Mouse (Mus musculus): ENCODE results near the gene Aicda.
"Not testable (repeated sequence)": the region's sequence is repeated elsewhere in the genome, so short reads cannot be mapped to it uniquely, and the experiment has no call there.

The Aicda gene

GRCm38 (mm10) chr6:122553606-122554005, at the start of gene Aicda:
Aicda (plus strand) TSS chr6:122553801.
- no peak for DNase-seq (ENCODE audit: low spot score in 2 of 2)

GRCm38 (mm10) chr6:122505041-122505440, 48.6 kb upstream of the Aicda start:
- no peak for DNase-seq (ENCODE audit: low spot score in 2 of 2)

DNA sequence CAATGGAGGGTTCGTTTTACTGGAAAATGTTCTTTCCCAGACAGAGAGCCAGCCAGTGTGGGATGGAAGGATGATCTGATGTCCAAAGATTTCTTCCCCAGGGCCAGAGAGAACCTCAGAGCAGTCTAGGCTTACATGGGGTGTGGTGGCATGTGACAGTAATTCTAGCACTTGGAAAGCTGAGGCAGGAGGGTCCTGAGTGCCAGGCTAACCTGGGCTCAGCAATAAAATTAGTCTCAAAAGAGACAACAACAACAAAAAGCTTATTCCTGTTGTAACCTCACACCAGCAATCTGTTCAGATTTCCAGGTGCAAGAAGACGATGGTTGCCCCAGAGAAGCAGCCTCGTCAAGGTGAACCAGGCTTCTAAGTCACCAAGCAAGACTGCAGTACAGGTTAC, 48.1 kb upstream of the Aicda start, which contains the start of gene Mfap5:
TSS of gene Mfap5 (plus strand) at position 301 of the 400 bp plus-strand sequence.
- DNase-seq (ENCODE audit: low spot score in 2 of 2) = no peak

DNA sequence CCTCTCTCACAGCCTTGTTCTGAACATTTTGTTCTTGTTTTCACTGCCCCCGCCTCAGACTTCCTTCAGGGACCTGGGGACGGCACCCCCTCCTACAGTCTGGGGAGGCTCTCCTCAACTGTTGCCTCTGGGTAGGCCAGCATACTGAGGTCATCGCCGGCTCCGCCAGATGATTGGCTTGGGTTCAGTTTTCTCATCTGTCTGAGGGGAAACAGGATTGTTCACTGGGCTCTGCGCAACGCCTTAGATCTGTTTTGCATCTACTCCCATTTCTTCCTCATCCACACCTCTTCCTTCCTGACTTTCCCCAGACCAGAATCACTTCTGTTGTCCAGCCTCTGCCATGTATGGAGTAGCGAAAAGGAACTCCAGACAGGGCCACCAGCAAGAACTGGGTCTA, 45.1 kb upstream of the Aicda start:
- no peak for DNase-seq (ENCODE audit: low spot score in 2 of 2)

DNA sequence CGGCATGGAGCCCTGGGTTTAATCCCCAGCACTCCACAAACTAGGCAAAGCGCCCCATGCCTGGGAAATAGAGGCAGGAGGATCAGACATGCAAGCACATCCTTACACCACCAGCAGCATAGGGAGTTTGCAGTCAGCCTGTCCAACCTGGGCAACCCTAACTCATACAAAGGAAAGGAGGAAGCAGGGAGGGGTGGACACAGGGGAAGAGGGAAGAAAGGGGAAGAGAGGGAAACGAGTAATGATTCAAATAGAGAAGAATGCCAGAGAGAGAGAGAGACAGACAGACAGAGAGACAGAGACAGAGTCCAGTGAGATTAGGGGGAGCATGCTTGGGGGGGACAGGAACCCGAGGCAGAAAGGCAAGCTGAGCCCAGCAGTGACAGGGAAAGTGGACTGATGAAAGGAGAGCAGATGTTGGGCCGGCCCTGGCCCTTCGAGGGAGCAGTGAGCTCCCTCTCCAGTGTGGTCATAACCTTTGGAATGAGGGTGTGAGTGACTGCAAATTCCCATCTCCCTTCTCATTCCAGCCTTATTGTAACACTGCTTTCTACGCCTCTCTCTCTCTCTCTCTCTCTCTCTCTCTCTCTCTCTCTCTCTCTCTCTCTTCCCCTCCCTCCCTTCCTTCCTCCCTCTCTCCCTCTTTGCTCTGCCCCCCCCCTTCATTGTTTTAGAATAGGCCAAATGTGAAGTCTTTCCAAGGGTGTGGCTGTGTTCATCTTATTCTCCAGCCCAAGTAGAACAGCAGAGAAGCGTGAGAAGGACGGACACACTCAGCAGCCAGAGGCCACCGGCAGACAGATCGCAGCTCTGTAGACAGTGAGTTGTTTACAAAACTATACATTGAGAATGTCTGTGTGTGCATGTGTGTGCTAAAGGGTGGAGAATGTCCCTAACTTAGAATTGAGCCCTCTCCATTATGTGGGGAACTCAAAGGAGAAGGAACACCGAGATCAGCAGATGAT, 40.4 kb upstream of the Aicda start:
- DNase-seq (ENCODE audit: low spot score in 2 of 2) = no peak

GRCm38 (mm10) chr6:122514312-122514711, 39.3 kb upstream of the Aicda start:
- DNase-seq (ENCODE audit: low spot score in 2 of 2) = no peak

- DNase-seq (ENCODE audit: low spot score in 2 of 2) = not testable (repeated sequence)
Observed at GRCm38 (mm10) chr6:122515762-122516161, 37.8 kb upstream of the Aicda start.

DNA sequence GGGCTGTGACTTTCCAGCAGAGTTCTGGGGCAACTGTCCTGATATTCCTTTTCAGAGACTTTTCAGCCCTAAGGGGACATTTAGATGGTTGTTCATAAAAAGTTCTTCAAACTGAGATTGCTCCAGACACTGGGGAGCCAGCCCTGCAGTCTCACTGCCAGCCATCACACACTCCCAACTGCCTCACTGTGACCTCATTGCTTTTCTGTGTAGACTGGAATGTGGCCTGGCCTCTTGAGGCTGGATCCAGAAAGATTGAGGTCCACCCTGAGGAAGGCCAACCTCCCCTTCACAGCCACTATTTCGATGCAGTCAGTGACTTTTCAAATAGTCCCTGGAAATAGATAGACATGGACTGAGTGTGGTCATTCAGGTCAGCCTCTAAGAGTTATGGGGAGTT, 35.9 kb upstream of the Aicda start:
- no peak for DNase-seq (ENCODE audit: low spot score in 2 of 2)

GRCm38 (mm10) chr6:122519384-122519783, 34.2 kb upstream of the Aicda start:
- DNase-seq (ENCODE audit: low spot score in 2 of 2) = no peak

- DNase-seq (ENCODE audit: low spot score in 2 of 2) = no peak
Observed at GRCm38 (mm10) chr6:122522595-122522994, 31.0 kb upstream of the Aicda start.

GRCm38 (mm10) chr6:122523289-122523688, 30.3 kb upstream of the Aicda start:
- DNase-seq (ENCODE audit: low spot score in 2 of 2) = no peak

DNA sequence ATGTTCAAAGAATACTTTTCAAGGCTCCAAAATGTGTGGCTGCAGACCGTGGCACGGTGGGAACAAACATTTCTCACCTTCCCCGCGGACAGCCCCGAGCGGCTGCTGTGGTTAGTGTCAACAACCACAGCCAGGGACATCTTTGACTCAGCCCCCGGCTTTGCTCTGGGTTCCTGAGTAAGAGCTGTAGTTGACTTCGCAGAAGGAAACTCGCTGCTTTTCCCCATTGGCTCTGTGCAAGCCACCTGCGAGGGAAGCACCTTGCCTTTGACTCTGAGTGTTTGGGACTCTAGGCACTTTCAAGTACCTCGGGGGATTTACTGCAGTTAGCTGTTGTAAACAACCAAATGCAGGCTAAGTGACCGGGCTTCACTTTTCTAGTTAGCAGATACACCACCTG, 26.0 kb upstream of the Aicda start:
- no peak for DNase-seq (ENCODE audit: low spot score in 2 of 2)

DNA sequence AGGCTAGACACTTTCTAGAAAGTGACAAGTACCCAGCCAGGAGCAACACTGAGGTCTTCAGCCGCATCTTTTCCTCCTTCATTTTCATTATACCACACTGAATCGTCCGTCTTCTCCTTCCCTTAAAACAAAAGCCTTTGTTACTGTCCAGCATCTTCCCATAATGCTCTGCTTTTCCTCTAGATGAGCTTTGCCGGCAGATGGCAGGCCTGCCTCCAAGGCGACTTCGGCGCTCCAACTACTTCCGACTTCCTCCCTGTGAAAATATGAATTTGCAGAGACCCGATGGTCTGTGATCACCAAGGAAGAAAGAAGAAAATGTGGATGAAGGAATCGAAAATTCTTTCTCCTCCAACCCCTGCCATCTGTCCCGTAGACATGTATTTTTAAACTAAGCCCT, 25.5 kb upstream of the Aicda start:
- no peak for DNase-seq (ENCODE audit: low spot score in 2 of 2)

DNA sequence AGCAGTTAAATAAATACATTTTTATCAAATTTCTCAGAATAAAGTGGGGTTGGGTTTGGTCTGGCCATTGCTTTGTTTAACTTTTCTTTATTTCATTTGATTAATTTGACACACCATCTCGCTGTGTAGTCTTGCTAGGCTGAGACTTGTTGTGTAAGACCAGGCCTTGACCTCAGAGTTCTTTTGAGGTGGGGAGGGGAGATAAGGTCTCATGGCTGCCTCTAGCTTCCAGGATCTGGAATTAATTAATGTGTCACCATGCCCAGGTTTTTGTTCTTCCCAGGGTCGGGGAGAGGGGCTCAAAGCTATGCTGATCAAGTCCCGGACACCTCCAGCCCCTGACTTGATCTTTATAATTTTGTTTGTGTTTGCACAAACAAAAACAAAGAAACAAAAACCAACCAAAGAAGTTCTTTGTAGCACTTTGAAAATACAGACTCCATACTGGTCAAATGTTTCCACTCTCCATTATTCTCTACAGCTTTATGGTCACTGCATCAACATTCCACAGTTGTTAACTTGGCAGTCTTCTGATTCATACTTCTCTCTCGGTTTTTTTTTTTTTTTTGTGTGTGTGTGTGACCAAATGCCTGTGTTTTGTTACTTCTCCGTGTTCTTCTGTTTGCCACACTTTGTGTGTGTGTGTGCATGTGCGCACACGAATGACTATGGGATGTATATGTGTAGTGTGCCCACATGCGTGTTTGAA, 22.0 kb upstream of the Aicda start:
- no peak for DNase-seq (ENCODE audit: low spot score in 2 of 2)

DNA sequence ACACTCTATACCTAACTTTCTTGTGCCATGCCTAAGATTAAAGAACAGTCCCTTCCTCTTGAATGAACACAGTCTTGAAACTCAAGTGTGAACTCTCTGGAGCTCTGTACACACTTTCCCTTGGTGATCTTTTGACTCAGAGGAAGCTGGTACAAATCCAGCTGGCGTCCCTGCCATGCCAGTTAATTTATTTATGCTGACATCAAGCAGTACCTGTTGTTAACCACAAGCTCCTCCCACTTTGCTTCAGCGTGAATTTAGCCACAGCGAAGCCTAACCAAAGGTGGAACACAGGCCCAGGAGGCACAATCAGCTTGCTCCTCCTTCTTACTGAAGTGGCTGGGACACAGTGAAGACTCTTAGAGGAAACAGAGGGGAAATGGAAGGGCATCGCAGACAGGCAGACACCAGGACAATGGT, 20.7 kb upstream of the Aicda start:
- DNase-seq (ENCODE audit: low spot score in 2 of 2) = no peak

GRCm38 (mm10) chr6:122534032-122534431, 19.6 kb upstream of the Aicda start:
- DNase-seq (ENCODE audit: low spot score in 2 of 2) = no peak

GRCm38 (mm10) chr6:122539564-122539963, 14.0 kb upstream of the Aicda start:
- DNase-seq (ENCODE audit: low spot score in 2 of 2) = no peak

- not testable (repeated sequence) for DNase-seq (ENCODE audit: low spot score in 2 of 2)
Observed at GRCm38 (mm10) chr6:122542459-122542858, 11.1 kb upstream of the Aicda start.

- DNase-seq (ENCODE audit: low spot score in 2 of 2) = no peak
Observed at GRCm38 (mm10) chr6:122543574-122543973, 10.0 kb upstream of the Aicda start.

DNA sequence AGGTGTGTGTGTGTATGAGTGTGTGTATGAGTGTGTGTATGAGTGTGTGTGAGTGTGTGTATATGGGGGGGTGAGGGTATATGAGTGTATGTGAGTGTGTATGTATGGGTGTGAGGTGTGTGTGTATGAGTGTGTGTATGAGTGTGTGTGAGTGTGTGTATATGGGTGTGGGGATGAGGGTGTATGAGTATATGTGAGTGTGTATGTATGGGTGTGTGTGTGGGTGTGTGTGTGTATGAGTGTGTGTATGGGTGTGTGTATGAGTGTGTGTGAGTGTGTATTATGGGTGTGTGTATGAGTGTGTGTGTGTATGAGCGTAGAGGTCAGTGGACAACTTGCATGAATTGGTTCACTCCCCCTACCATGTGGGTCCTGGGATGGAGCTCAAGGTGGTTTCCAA, 8.9 kb upstream of the Aicda start:
- no peak for DNase-seq (ENCODE audit: low spot score in 2 of 2)

DNA sequence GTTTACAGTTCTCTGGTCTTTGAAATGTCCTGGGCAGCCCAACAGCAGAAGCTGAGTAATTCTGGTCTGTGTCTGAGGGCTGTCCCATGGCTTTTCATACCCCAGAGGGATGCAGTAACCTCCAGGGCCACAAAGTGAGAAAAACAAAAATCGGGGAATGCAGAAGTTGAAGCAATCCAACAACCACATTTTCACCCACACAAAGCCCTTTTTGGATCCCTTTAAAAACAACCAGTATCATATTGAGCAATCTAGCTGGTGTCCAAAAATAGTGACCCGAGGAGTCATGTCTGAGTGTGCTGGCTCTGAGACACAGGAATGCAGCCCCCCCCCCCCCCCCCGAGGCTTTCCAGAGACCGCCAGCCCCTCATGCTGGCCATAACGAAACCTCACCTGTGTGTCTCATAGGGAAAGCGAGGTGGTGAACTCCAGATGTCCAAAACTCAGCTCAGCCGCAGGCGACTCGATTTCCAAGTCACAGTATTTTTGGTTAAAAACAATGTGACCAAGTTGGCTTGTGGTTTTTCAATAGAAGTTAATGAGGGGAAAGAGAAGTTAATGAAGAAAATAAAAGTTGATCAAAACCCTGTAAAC, 8.2 kb upstream of the Aicda start:
- no peak for DNase-seq (ENCODE audit: low spot score in 2 of 2)

DNA sequence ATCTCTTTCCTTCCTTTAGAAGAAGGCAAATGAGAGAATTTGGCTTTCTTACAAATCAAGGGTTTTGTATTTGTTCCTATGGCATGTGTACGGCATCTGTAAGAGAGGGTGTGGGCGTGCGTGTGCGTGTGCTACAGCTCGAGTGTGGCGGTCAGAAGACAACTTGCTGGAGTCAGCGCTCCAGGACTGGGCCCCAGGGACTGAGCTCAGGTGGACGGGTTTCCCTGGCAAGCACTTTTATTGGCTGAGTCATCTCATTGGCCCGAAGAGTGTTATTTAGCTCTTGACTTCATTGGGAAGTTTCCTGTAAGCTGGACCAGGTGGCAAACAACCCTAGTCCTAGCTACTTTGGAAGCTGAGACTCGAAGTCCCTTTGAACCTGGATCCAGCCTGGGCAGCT, 7.7 kb upstream of the Aicda start:
- no peak for DNase-seq (ENCODE audit: low spot score in 2 of 2)
